Mouse (Mus musculus) embryonic facial prominence, embryonic 14.5 days (tissue): ENCODE results near the gene Tmem229b. TPM values are rescaled to one million over a fixed set of nuclear protein-coding genes. Genes with fewer than 3 reads are reported as not detected.

ENCODE experiments used
- ATAC-seq: fragments of 200-750 bp; cut with Nextera tagmentation; 2 replicates; pipeline ENCODE4 v1.8.0; 2017; ENCODE audit warnings: low read depth, moderate number of reproducible peaks, moderate TSS enrichment
- DNase-seq: peaks from one replicate; pipeline ENCODE4 v3.0.0-alpha.2; 2015; ENCODE audit warnings: low spot score
- H3K27ac ChIP-seq: fragments of 300-500 bp; sonication (generic); replicated peaks from 2 replicates; pipeline ENCODE4 v1.5.1; 2014; ENCODE audit warnings: low read depth, mild to moderate bottlenecking, low read length, moderate library complexity
- H3K27me3 ChIP-seq: fragments of 300-500 bp; sonication (generic); replicated peaks from 2 replicates; pipeline ENCODE4 v1.6.1; 2014; ENCODE audit warnings: low read length; ENCODE audit not compliant: control insufficient read depth, insufficient read depth
- H3K36me3 ChIP-seq: fragments of 300-500 bp; sonication (generic); 2 replicates; pipeline ENCODE4 v1.6.1; 2014; ENCODE audit warnings: low read length, mixed read lengths; ENCODE audit not compliant: control insufficient read depth, insufficient read depth
- H3K4me1 ChIP-seq: fragments of 300-500 bp; sonication (generic); 2 replicates; pipeline ENCODE4 v1.6.1; 2014; ENCODE audit warnings: antibody characterized with exemption, low read length; ENCODE audit not compliant: control insufficient read depth, insufficient read depth
- H3K4me2 ChIP-seq: fragments of 300-500 bp; sonication (generic); 2 replicates; pipeline ENCODE4 v1.6.1; 2014; ENCODE audit warnings: low read depth, mild to moderate bottlenecking, low read length, moderate library complexity, mixed read lengths
- H3K4me3 ChIP-seq: fragments of 300-500 bp; sonication (generic); 2 replicates; pipeline ENCODE4 v1.5.1; 2014; ENCODE audit warnings: low read depth, mild to moderate bottlenecking, low read length
- H3K9ac ChIP-seq: fragments of 300-500 bp; sonication (generic); 2 replicates; pipeline ENCODE4 v1.6.1; 2014; ENCODE audit warnings: low read depth, mild to moderate bottlenecking, low read length, moderate library complexity, mixed read lengths
- H3K9me3 ChIP-seq: fragments of 300-500 bp; sonication (generic); 2 replicates; pipeline ENCODE4 v1.6.1; 2016; ENCODE audit warnings: low read length; ENCODE audit not compliant: control insufficient read depth
- WGBS: fragments of 180-500 bp; shearing (Covaris S2); extraction: QIAGEN DNeasy Blood & Tissue Kit; methylation state at CpG from one replicate; pipeline ENCODE4 v1.1.7; 2014; 5-methylcytosine and 5-hydroxymethylcytosine counted together
- polyA plus RNA-seq: library from polyadenylated mRNA; unstranded; fragments of >200 nt; fragmentation: Nextera tagmentation; extraction: Ambion mirVana; gene quantifications from 2 replicates; pipeline ENCODE4 v1.2.1, GENCODE M21; 2014

The Tmem229b gene
- polyA plus RNA-seq, 1 experiment from 2014 or later = 8.1 TPM

DNA sequence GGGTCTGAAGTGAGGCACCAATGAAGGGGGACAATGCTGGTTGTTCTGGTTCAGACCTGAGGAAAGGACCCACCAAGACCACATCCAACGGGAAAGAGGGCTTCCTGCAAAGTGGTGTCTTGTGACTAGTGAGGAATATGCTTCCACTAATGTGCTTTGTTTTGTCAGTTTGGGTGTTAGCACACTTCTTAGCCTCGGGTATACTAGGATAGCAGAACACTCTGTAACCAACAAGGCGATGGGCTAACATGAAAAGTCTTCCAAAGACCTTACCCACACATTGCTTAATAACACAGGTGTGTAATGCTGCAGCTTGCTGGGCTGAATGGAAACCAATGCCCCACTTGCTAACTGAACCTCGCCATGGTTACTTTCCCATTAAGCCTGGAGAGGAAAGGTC lies 51.0 kb downstream of the Tmem229b start:
- Histone ChIP-seq H3K4me1 (no peaks in the 10 kb centered on the region), H3K9ac (no peak overlapping the region), H3K4me2 (no peak overlapping the region), H3K27me3 (no peaks in the 10 kb centered on the region), H3K27ac (no peak overlapping the region), H3K4me3 (no peak overlapping the region), H3K9me3 (peaks cover 12% of the 10 kb centered on the region), H3K36me3 (no peaks in the 10 kb centered on the region)
- DNase-seq (no peak), ATAC-seq (no peak)
- 84% methylated on average over 4 of the region's 4 CpGs for WGBS

DNA sequence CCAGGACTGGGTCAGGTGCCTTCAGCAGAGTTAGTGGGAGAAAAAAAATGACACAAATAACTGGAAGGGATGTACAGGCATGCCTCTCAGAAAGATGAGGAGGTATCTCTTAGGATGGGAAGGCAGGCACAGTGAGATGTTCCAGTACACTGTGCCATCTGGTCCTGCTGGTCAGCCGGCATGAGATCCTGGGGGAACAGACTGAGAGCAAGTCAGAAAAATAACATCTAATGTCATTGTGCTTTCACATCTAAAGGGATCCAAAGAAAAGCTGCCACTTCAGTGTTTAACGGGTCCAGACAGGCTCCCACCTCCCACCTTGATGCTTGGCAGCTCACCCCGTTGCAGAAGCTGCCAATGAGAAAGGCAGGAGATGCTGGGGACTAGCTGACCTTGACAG lies 54.9 kb downstream of the Tmem229b start:
- Histone ChIP-seq H3K4me1 (no peaks in the 10 kb centered on the region), H3K4me2 (no peak overlapping the region), H3K4me3 (no peak overlapping the region), H3K9me3 (peaks cover 12% of the 10 kb centered on the region), H3K27me3 (no peaks in the 10 kb centered on the region), H3K27ac (no peak overlapping the region), H3K9ac (no peak overlapping the region), H3K36me3 (no peaks in the 10 kb centered on the region)
- 39% methylated on average over 3 of the region's 3 CpGs for WGBS
- DNase-seq = no peak
- no peak for ATAC-seq

DNA sequence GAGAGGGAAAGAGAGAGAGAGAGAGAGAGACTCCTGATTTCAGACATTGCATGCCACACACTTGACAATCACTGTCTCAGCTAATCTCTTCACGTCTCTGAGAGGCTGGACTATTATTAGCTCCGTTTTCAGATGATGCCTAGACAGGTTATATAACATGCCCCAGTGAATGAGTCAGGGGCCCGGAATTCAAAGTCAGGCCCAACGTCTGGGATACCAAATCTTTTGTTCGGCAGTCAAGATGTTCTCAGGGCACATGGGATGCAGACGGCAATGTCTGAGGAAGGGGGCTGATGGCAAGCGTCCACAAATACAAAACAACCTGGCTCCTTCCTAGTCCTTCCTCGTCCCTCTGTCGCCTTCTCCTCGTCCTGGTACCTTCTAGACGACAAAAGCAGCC lies 55.4 kb downstream of the Tmem229b start:
- Histone ChIP-seq H3K36me3 (no peaks in the 10 kb centered on the region), H3K27ac (no peak overlapping the region), H3K4me1 (no peaks in the 10 kb centered on the region), H3K4me2 (no peak overlapping the region), H3K27me3 (no peaks in the 10 kb centered on the region), H3K9ac (no peak overlapping the region), H3K9me3 (peaks cover 9% of the 10 kb centered on the region), H3K4me3 (no peak overlapping the region)
- ATAC-seq (no peak), DNase-seq (no peak)
- WGBS = 60% methylated on average over 11 of the region's 11 CpGs

DNA sequence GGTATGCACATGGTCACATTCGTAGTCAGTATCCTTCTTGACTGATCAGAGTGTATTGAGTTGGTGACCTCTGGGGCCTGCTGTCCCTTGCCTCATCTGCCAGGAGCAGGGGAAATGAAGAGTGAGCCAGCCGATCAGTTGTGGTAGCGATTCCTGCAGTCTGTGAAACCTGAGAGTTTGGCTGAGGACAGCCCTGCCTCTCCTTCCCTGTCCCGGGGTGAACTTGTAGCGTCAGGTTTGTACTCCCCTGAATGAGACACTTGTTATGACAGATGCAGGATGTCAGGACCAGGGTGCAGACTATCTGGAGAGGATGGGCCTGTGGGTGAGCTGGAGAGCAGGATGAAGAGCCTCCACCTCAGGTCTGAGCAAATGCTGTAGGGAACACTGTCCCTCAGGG lies 59.8 kb downstream of the Tmem229b start:
- 38% methylated on average over 5 of the region's 5 CpGs for WGBS
- Histone ChIP-seq H3K4me3 (no peak overlapping the region), H3K36me3 (no peaks in the 10 kb centered on the region), H3K4me1 (no peaks in the 10 kb centered on the region), H3K27ac (no peak overlapping the region), H3K9ac (no peak overlapping the region), H3K27me3 (no peaks in the 10 kb centered on the region), H3K4me2 (no peak overlapping the region), H3K9me3 (no peaks in the 10 kb centered on the region)
- no peak for DNase-seq
- ATAC-seq = no peak

DNA sequence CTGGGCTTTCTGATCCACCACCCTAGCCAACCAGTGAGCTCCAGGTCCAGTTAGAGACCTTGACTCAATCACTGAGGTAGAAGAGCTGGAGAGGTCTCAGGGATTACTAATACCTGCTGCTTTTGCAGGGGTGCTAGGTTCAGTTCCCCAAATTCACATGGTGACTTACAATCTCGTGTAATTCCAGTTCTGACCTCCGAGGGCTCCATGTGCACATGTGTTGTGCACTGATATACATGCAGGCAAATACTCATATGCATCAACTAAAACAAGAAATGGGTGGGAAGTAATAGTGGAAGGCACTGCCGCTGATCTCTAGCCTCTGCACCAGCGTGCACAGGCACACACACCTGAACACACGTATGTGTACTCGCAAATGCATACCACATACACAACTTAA lies 60.3 kb downstream of the Tmem229b start:
- H3K27me3 ChIP-seq = no peaks in the 10 kb centered on the region

DNA sequence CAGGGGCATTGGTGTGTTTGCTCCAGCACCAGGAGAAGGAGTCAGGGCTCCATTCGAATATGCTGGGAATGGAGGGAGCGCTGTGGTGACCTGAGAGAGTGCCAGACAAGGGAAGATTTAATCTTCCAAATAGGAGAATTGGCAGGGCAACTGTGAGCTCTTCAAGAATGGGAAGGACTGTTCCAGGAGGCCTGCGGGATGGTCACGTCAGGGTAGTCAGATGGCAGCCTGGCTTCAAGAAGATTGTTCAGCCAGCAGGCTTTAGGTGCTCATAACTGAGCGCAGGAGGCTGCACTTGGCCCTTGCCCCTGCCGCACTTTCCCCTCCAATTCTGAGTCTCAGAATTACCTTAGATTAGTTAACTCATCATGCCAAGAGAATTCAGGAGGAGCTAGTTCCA lies 64.5 kb downstream of the Tmem229b start:
- WGBS = 77% methylated on average over 6 of the region's 6 CpGs
- Histone ChIP-seq H3K27ac (no peak overlapping the region), H3K9ac (no peak overlapping the region), H3K27me3 (no peaks in the 10 kb centered on the region), H3K9me3 (no peaks in the 10 kb centered on the region), H3K4me1 (no peaks in the 10 kb centered on the region), H3K4me3 (no peak overlapping the region), H3K4me2 (no peak overlapping the region), H3K36me3 (no peaks in the 10 kb centered on the region)
- DNase-seq (no peak), ATAC-seq (no peak)

More for the DNA sequence above, 60.3 kb downstream of the Tmem229b start:
- no peak overlapping the region for H3K27ac ChIP-seq
- no peak overlapping the region for H3K9ac ChIP-seq
- H3K36me3 ChIP-seq = no peaks in the 10 kb centered on the region
- H3K9me3 ChIP-seq = no peaks in the 10 kb centered on the region
- DNase-seq = no peak
- no peaks in the 10 kb centered on the region for H3K4me1 ChIP-seq
- WGBS = 72% methylated on average over 6 of the region's 6 CpGs
- no peak overlapping the region for H3K4me3 ChIP-seq
- H3K4me2 ChIP-seq = no peak overlapping the region
- ATAC-seq = no peak

DNA sequence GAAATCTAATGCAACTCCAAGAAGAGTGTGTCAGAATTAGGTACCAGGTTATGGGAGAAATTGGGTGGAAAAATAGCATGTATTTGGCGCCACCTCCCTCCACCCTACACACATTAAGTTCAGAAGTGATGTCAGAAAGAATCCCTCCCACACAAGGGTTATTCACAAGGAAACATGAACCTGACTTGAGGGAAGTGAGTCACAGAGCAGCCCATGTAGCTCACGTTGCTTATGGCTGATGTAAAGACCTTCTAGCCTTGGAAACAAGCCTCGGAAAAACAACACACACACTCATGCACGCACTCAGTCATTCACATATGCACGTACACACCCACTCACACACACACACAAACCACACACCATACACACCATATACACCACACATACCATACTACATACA lies 67.3 kb downstream of the Tmem229b start:
- ATAC-seq = no peak
- Histone ChIP-seq H3K9me3 (no peaks in the 10 kb centered on the region), H3K4me3 (no peak overlapping the region), H3K36me3 (no peaks in the 10 kb centered on the region), H3K4me1 (no peaks in the 10 kb centered on the region), H3K27ac (no peak overlapping the region), H3K4me2 (no peak overlapping the region), H3K27me3 (no peaks in the 10 kb centered on the region), H3K9ac (no peak overlapping the region)
- DNase-seq = no peak
- WGBS = 74% methylated on average over 5 of the region's 5 CpGs

DNA sequence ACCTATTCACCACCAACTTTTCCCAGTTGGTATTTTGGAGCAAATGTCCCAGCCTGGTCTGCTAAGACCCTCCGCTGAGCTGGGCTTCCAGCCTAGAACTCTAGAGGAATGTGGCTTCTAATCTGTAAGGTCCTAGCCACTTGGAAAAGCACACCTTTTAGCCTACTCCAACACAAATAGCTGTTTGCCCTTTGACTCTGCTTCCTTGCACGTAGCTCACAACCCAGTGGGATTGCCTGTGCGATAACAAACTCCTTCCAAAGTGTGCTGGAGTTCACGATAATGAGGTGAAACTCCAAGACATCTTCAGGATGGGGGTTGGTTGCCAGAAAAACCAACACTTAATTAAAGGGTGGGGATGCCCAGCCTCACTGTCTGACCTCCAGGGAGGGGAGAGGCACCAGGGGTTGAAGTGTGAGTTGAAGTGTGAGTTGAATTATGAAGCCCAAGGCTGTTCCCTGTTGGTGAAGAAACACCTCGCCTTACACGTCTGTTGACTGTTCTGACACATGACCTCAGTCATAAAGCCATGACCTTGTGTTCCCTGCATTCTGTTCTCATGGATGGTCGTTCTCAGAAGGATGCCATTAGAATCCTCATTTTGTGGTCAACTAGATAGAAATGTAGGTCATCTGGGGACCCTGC lies 67.9 kb downstream of the Tmem229b start:
- Histone ChIP-seq H3K4me1 (no peaks in the 10 kb centered on the region), H3K36me3 (no peaks in the 10 kb centered on the region), H3K9me3 (no peaks in the 10 kb centered on the region), H3K4me2 (no peak overlapping the region), H3K4me3 (no peak overlapping the region), H3K27ac (no peak overlapping the region), H3K9ac (no peak overlapping the region), H3K27me3 (no peaks in the 10 kb centered on the region)
- 70% methylated on average over 7 of the region's 7 CpGs for WGBS
- no peak for ATAC-seq
- no peak for DNase-seq

DNA sequence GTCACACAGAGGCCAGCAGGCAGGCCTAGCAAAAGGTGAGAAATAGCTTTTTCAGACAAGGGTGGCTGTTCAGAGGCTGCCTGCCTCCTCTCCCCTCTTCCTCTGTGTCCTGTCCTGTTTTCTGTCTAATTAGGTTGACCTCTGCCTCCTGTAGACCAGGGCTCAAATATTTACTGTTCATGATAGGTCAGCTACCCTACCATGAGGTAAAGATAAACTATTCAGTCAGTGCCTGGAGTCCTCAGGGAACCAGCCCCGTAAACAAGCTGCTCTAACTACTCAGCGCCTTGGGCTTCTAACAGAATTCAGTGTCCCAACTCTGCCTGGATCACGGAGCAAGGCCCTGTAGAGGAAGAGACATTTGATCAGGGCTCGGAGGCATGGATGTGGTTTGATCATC lies 70.9 kb downstream of the Tmem229b start:
- no peaks in the 10 kb centered on the region for H3K4me1 ChIP-seq
- H3K36me3 ChIP-seq = no peaks in the 10 kb centered on the region
- ATAC-seq = no peak
- no peak overlapping the region for H3K9ac ChIP-seq
- no peak overlapping the region for H3K4me2 ChIP-seq
- no peak for DNase-seq
- H3K9me3 ChIP-seq = no peaks in the 10 kb centered on the region
- H3K27me3 ChIP-seq = no peaks in the 10 kb centered on the region
- no peak overlapping the region for H3K27ac ChIP-seq
- H3K4me3 ChIP-seq = no peak overlapping the region
- 29% methylated on average over 4 of the region's 4 CpGs for WGBS
